Mouse (Mus musculus) 3134 (cell line): ENCODE data around the gene Ptprt.

Source experiments
- DNase-seq: peaks from one replicate; pipeline ENCODE4 v3.0.0-alpha.2; 2011; ENCODE audit warnings: low spot score; ENCODE audit not compliant: insufficient read length; ENCODE audit errors: extremely low read depth

The Ptprt gene

GRCm38 (mm10) chr2:162418181-162418580 is 242.8 kb downstream of the Ptprt start:
- DNase-seq = no peak

GRCm38 (mm10) chr2:162413073-162413812 is 247.7 kb downstream of the Ptprt start:
- DNase-seq = no peak

GRCm38 (mm10) chr2:162411014-162411413 is 249.9 kb downstream of the Ptprt start:
- no peak for DNase-seq

- DNase-seq = no peak
Observed at GRCm38 (mm10) chr2:162409245-162409644, 251.7 kb downstream of the Ptprt start.

GRCm38 (mm10) chr2:162401316-162402100 is 259.4 kb downstream of the Ptprt start:
- no peak for DNase-seq

GRCm38 (mm10) chr2:162394601-162395000 is 266.3 kb downstream of the Ptprt start:
- no peak for DNase-seq

GRCm38 (mm10) chr2:162391834-162392233 is 269.1 kb downstream of the Ptprt start:
- DNase-seq = no peak

GRCm38 (mm10) chr2:162377309-162377708 is 283.6 kb downstream of the Ptprt start:
- no peak for DNase-seq

- no peak for DNase-seq
Observed at GRCm38 (mm10) chr2:162349047-162349446, 311.9 kb downstream of the Ptprt start.

- DNase-seq = no peak
Observed at GRCm38 (mm10) chr2:162341846-162342245, 319.1 kb downstream of the Ptprt start.

GRCm38 (mm10) chr2:162340231-162340630 is 320.7 kb downstream of the Ptprt start:
- no peak for DNase-seq

GRCm38 (mm10) chr2:162332066-162332683 is 328.8 kb downstream of the Ptprt start:
- no peak for DNase-seq

- no peak for DNase-seq
Observed at GRCm38 (mm10) chr2:162329430-162329829, 331.5 kb downstream of the Ptprt start.

GRCm38 (mm10) chr2:162322411-162322810 is 338.5 kb downstream of the Ptprt start:
- no peak for DNase-seq

GRCm38 (mm10) chr2:162307996-162308395 is 353.0 kb downstream of the Ptprt start:
- DNase-seq = no peak

- DNase-seq = no peak
Observed at GRCm38 (mm10) chr2:162294070-162294469, 366.9 kb downstream of the Ptprt start.

- DNase-seq = peak; percentile 55
Observed at GRCm38 (mm10) chr2:162282606-162283005, 378.3 kb downstream of the Ptprt start.

- DNase-seq = no peak
Observed at GRCm38 (mm10) chr2:162282121-162282520, 378.8 kb downstream of the Ptprt start.

- DNase-seq = no peak
Observed at GRCm38 (mm10) chr2:162273826-162274225, 387.1 kb downstream of the Ptprt start.

GRCm38 (mm10) chr2:162251272-162251671 is 409.7 kb downstream of the Ptprt start:
- no peak for DNase-seq

- no peak for DNase-seq
Observed at GRCm38 (mm10) chr2:162248296-162248695, 412.7 kb downstream of the Ptprt start.
